Mouse (Mus musculus) megakaryocyte, embryonic 14.5 days (primary cell): Measurements from ENCODE around the gene Hdhd3. TPM values are rescaled to one million over a fixed set of nuclear protein-coding genes. Genes with fewer than 3 reads are reported as not detected.

Source experiments
- H3K27me3 ChIP-seq: replicated peaks from 2 replicates; pipeline ENCODE3; 2012; ENCODE audit warnings: inconsistent platforms
- H3K36me3 ChIP-seq: replicated peaks from 2 replicates; pipeline ENCODE3; 2012; ENCODE audit warnings: low read length, inconsistent platforms, mixed read lengths
- H3K4me1 ChIP-seq: 2 replicates; pipeline ENCODE4 v1.6.1; 2012; ENCODE audit warnings: inconsistent platforms
- H3K4me3 ChIP-seq: replicated peaks from 2 replicates; pipeline ENCODE3; 2012; ENCODE audit warnings: moderate library complexity, mild to moderate bottlenecking, inconsistent platforms
- H3K9me3 ChIP-seq: 2 replicates; pipeline ENCODE4 v1.6.1; 2012; ENCODE audit warnings: inconsistent platforms
- FLI1 ChIP-seq: IDR thresholded peaks from 2 replicates; pipeline ENCODE4 v1.6.1; 2012; ENCODE audit warnings: low read length, inconsistent platforms, mixed read lengths
- GATA1 ChIP-seq: IDR thresholded peaks from 3 replicates; pipeline ENCODE4 v1.6.1; 2012; ENCODE audit warnings: mixed read lengths, low read length, inconsistent platforms, borderline replicate concordance
- polyA plus RNA-seq: library from polyadenylated mRNA; stranded (reverse); fragments of >175 nt; gene quantifications from 2 replicates; pipeline ENCODE4 v1.2.3, GENCODE M21; 2012; ENCODE audit warnings: low replicate concordance; ENCODE audit not compliant: insufficient read depth

Hdhd3 gene
- polyA plus RNA-seq, 1 experiment, result 1.5 TPM

DNA sequence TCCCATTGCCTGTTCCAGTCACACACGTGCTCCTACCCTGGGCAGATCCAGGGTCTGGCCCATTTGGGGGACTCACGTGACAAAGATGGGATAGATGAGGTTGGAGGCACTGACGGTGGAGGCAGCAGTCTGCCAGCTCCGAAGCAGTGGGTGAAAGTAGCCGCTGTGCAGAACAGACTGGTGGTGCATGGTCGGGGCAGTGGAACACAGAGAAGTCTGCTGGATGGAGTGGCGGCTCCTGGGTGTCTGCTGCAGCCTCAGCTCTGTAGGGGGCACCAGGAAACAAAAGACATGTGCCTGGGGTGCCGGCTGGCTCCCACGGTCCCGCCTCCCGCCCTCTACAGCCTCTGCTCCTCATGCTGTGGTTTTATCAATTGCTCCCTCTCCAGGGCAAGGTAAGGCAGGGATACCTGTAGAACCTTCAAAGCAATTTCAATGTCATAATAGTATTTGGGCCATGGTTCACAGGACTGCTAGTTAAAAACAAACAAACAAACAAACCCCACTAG is 10.8 kb upstream of the Hdhd3 start:
- Histone ChIP-seq H3K4me3 (no peak overlapping the region), H3K27me3 (no peaks in the 10 kb centered on the region), H3K9me3 (no peaks in the 10 kb centered on the region), H3K4me1 (peaks cover 50% of the 10 kb centered on the region), H3K36me3 (peaks cover 51% of the 10 kb centered on the region)
- TF ChIP-seq FLI1 (no peak), GATA1 (no peak)

DNA sequence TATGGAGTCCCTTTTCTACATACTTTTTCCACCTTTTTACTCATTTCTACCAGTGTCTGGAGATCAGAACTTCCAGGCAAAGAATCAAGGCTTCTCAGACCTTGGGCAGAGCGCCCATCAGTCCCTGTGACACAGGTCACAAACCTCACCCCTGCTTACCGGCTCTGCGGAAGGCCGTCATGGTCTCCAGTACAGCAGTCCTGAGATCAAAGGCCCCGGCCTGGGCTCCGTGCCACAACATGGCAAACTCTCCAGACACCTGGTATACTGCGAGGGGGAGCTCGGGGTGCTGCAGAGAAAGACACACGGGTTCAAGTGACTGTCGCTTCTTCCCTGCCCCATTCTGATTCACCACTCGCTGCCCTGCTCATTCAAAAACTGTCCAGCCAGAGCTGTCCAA is 6.7 kb upstream of the Hdhd3 start:
- no peak for TF ChIP-seq GATA1
- no peak for TF ChIP-seq FLI1
- H3K4me1 ChIP-seq, result peaks cover 25% of the 10 kb centered on the region
- H3K27me3 ChIP-seq, result no peaks in the 10 kb centered on the region
- peaks cover 70% of the 10 kb centered on the region for H3K36me3 ChIP-seq
- H3K9me3 ChIP-seq, result no peaks in the 10 kb centered on the region
- no peak overlapping the region for H3K4me3 ChIP-seq

DNA sequence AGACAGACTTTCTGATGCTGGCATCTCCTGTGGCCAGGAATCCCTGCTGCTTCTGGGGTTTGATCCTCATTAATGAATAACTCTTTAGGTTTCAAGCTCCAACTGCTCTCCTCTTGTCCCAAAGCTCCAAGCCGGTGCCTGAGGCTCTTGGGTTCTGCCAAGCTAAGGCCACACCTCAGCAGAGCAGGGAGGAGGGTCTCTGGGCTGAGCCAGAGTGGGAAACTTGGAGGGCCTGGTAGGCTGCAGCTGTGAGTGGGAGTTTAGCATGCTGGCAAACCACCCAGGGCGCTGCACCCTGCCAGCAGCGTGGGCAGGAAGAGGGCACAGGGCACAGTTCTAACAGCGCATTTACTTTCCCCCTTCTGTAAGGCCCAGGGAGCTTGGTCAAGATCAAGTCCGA is 5.6 kb upstream of the Hdhd3 start:
- Histone ChIP-seq H3K4me1 (peaks cover 17% of the 10 kb centered on the region), H3K9me3 (no peaks in the 10 kb centered on the region), H3K27me3 (no peaks in the 10 kb centered on the region), H3K4me3 (no peak overlapping the region), H3K36me3 (peaks cover 66% of the 10 kb centered on the region)
- TF ChIP-seq FLI1 (no peak), GATA1 (no peak)

DNA sequence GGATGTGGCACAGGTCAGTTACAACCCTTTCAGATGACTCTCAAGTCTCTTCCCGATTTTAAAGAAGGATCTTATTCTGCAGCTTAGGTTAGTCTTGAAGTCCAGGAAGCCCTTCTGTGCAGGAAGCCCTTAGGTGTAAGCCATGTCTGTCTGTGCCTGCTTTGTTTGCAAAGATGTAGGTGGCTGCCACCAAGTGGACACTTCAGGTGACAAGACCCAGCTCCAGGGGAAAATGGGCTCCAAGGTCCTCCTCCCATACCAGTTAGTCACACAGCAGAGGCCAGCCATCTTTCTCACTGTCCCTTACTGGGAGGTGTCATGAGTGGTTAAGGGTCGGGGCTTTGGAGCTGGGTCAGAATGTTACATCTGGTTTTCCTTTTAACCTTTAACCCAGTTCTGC is 3.5 kb upstream of the Hdhd3 start:
- H3K9me3 ChIP-seq, result no peaks in the 10 kb centered on the region
- H3K36me3 ChIP-seq, result peaks cover 46% of the 10 kb centered on the region

DNA sequence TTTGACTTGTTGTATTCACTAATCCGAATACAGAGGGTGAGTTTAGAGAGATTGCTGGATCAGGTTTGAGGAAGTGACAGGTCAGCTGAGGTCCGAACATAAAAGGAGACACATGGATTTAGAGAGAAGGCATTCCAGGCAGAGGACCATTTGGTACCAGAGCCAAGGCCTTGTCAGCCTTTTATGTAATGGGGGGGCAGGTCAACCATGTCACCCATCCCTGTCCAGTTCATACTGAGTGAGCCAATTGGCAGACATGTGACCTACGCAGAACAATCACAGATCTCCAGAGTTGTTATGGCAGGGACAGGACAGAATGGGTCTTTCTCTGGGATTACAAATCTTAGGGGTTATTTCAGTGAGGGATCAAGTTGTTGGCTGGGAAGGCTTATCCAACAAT is 2.7 kb upstream of the Hdhd3 start:
- Histone ChIP-seq H3K4me3 (no peak overlapping the region), H3K9me3 (no peaks in the 10 kb centered on the region), H3K27me3 (no peaks in the 10 kb centered on the region), H3K4me1 (peaks cover 37% of the 10 kb centered on the region), H3K36me3 (peaks cover 38% of the 10 kb centered on the region)
- TF ChIP-seq FLI1 (no peak), GATA1 (no peak)

More for the DNA sequence above, 3.5 kb upstream of the Hdhd3 start:
- Histone ChIP-seq H3K27me3 (no peaks in the 10 kb centered on the region), H3K4me1 (peaks cover 31% of the 10 kb centered on the region), H3K4me3 (no peak overlapping the region)
- TF ChIP-seq FLI1, result no peak
- no peak for TF ChIP-seq GATA1

DNA sequence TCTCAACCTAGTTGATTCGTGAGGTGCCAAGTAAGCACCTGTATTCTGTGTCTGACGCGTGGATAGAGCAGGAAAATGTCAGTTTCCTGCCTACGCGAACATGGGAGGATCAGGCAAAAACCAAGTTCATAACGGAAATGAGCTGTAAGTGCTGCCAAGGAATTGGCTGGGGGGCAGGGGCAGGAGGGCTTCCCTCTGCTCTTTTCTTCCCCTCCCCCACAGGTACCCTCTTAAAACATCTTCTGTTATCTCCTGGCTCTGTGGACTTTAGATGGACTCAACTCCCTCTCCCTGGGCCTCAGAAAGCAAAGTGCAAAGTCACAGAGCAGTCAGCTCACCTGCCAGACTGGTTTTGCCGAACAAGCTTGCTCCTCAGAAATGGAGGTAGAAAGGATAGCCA is 298 bp downstream of the Hdhd3 start:
- peak overlapping the region; percentile 12 for H3K4me3 ChIP-seq
- TF ChIP-seq GATA1, result no peak
- TF ChIP-seq FLI1, result no peak
- no peaks in the 10 kb centered on the region for H3K27me3 ChIP-seq
- peaks cover 23% of the 10 kb centered on the region for H3K36me3 ChIP-seq
- no peaks in the 10 kb centered on the region for H3K9me3 ChIP-seq
- H3K4me1 ChIP-seq, result peaks cover 40% of the 10 kb centered on the region

DNA sequence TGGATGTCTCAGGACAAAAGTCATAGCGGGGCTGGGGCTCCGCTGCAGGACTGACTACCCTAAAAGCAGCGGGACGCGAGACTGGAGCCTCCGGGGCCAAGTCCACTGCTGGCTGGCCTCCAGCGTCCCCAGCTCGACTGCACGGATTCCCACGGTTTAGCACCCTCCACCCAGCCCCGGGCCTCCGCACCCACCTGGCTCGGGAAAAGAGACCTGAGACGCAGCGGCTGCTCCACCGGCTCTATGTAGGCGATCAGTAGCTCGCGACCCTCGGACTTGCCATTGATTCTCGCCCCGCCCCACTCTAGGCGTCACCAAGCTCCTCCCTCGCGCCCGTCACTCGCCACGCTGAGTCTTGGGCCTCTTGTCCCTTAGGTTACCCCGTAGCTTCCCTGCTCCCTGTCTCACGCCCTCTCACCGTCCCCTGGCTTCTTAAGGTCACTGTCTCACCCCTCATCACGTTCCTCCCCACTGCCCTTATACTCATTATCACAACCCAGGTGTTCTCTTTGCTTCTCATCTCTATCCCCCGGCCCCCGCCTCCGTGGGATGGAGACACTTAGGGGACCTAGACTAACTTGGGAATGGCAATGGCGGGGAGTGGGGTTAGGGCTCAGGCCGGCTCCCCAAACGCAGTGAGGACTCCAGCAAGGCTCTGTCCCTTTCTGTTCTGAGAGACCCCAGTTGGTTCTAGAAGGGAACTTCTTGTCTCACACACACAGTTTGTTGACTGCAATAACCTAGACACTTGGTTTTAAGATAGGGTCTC is 1.1 kb downstream of the Hdhd3 start:
- TF ChIP-seq GATA1, result no peak
- TF ChIP-seq FLI1, result no peak
- Histone ChIP-seq H3K9me3 (no peaks in the 10 kb centered on the region), H3K36me3 (peaks cover 15% of the 10 kb centered on the region), H3K27me3 (no peaks in the 10 kb centered on the region), H3K4me1 (peaks cover 40% of the 10 kb centered on the region), H3K4me3 (peak overlapping the region; percentile 91)

DNA sequence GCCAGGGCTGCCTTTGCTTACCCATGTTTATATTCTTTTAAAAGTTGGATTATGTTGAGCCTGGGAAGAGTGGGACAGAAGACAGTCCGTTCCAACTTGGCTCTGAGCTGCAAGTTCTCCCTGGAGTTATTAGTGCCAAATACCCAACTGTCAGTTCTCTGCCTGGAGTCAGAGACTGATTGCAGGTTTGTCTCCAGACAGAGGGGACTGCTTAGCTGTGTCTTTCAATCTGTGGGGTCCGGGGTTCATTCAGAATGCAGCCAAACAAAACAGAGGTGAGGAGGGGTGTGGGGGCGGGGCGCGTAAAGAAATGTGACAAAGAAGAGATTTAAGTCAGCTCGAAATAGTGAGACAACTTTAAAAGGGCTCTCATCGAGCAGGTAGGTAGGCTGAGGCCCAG is 1.7 kb downstream of the Hdhd3 start:
- Histone ChIP-seq H3K4me1 (peaks cover 40% of the 10 kb centered on the region), H3K27me3 (peaks cover 5% of the 10 kb centered on the region), H3K9me3 (no peaks in the 10 kb centered on the region), H3K36me3 (peaks cover 15% of the 10 kb centered on the region), H3K4me3 (peak overlapping the region; percentile 91)
- TF ChIP-seq FLI1, result no peak
- no peak for TF ChIP-seq GATA1

DNA sequence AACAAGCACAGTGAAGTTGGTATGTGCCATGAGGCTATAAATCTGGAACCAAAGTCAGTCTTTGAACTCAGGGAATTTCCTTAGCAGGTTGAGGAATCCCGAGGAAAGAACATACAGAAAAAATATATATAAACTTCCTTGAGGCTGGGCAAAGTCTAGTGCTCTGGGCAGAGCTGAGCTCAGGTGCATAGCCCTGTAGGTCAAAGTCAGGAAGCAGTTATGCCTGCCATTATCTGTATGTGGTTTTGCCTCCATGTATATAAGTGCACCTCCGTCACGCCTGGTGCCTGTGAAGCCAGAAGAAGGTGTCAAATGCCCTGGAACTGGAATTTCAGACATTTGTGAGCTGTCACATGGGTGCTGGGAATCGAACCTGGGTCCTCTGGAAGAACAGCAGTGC is 2.5 kb downstream of the Hdhd3 start:
- no peak overlapping the region for H3K4me3 ChIP-seq
- TF ChIP-seq GATA1 (no peak), FLI1 (no peak)
- H3K4me1 ChIP-seq, result peaks cover 34% of the 10 kb centered on the region

DNA sequence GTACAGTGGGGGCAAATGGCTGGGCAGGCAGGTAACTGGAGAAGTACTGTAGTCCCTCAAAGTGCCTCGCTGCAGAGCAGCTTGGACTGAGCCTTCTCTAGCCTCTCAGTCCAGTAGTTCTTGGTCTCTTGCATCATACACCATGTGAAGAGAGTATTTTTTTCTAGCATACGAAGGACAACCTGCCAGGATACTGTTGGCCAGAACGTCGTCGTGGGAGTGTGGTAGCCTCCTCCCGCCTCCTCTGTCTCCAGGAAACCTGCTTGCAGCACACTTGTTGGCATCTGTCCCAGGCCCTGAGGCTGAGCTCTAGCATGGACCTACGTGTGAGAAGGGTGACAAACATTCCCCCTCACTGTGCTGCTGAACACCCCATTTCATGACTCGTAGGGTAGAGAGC is 6.5 kb downstream of the Hdhd3 start:
- no peak for TF ChIP-seq FLI1
- TF ChIP-seq GATA1, result no peak
- Histone ChIP-seq H3K4me3 (no peak overlapping the region), H3K9me3 (no peaks in the 10 kb centered on the region)

More for the DNA sequence above, 2.5 kb downstream of the Hdhd3 start:
- H3K9me3 ChIP-seq, result no peaks in the 10 kb centered on the region
- H3K27me3 ChIP-seq, result peaks cover 13% of the 10 kb centered on the region
- peaks cover 15% of the 10 kb centered on the region for H3K36me3 ChIP-seq

More for the DNA sequence above, 6.5 kb downstream of the Hdhd3 start:
- Histone ChIP-seq H3K36me3 (peaks cover 15% of the 10 kb centered on the region), H3K4me1 (peaks cover 21% of the 10 kb centered on the region), H3K27me3 (peaks cover 35% of the 10 kb centered on the region)
